Mouse (Mus musculus) embryonic fibroblast, embryonic 13.5 days (primary cell): ENCODE results near the gene Ptpre.

Experiments
- CTCF ChIP-seq: IDR thresholded peaks from 2 replicates; pipeline ENCODE4 v1.5.1; 2011; ENCODE audit warnings: mild to moderate bottlenecking, control low read depth, low read length, moderate library complexity, borderline replicate concordance; ENCODE audit not compliant: insufficient read depth
- POLR2A ChIP-seq: IDR thresholded peaks from 2 replicates; pipeline ENCODE4 v1.6.1; 2011; ENCODE audit warnings: low read depth, mild to moderate bottlenecking, control low read depth, low read length, moderate library complexity

GRCm38 (mm10) chr7:135542235-135542634 lies 5.0 kb downstream of the Ptpre start:
- TF ChIP-seq CTCF (no peak), POLR2A (no peak)
